Mouse (Mus musculus): ENCODE data around the gene Limd1. TPM values are rescaled to one million over a fixed set of nuclear protein-coding genes. Genes with fewer than 3 reads are reported as not detected.
"Not testable (repeated sequence)": the region's sequence is repeated elsewhere in the genome, so short reads cannot be mapped to it uniquely, and the experiment has no call there.

Gene Limd1
- total RNA-seq (2021): 1 to 10 TPM; 5.7 to 7.6 TPM
- long read RNA-seq, experiment 1, full-length matches to known transcripts: 3 of 14 reads
- long read RNA-seq, experiment 1, partial matches to known transcripts: 0 of 14 reads
- long read RNA-seq, experiment 1, other reads (novel, unspliced or antisense): 11 of 14 reads
- long read RNA-seq, experiment 2, full-length matches to known transcripts: 7 of 27 reads
- long read RNA-seq, experiment 2, partial matches to known transcripts: 0 of 27 reads
- long read RNA-seq, experiment 2, other reads (novel, unspliced or antisense): 20 of 27 reads

DNA sequence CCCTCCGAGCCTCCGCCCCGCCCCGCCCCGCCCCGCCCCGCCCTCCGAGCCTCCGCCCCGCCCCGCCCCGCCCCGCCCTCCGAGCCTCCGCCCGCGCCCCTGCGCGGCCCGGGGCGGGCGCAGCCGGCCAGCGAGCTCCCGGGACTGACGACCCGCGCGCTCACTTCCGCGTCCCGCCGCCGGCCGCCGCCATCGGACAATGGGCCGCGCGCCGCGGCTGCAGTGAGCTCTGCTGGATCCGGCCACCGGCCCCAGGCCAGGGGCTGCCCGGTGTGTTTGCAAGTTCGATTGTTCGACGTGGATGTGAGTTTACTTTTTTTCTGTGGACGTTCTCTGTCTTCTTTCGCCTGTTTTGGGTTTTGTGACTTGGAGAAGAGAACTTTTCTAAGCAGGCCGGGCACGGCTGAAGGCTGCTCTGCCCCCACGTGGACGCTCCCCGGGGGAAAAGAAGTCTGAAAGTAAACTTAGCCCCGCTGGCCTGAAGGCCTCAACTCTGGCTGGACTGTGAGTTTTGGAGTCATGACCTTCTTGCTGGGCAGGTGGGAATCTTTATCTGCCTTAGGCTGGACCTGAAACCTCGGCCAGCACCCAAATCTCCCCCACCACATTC, at the start of gene Limd1:
TSS of gene Limd1 (plus strand) at position 121 of the 610 bp plus-strand sequence.
- Histone ChIP-seq H3K4me3 (peak within 1 kb of the TSS; percentile 65), H3K27ac (peak within 1 kb of the TSS; percentile 81)
- peak; percentile 13 to 26 for DNase-seq (ENCODE audit: low spot score in 2 of 2)
- peak; percentile 38 for TF ChIP-seq CTCF (conservative IDR thresholded peaks at IDR 0.05)

GRCm38 (mm10) chr9:123429863-123430262, 48.6 kb upstream of the Limd1 start:
- DNase-seq (ENCODE audit: low spot score in 2 of 2): no peak
- H3K4me3 ChIP-seq: no peak overlapping the region
- no peak for TF ChIP-seq CTCF (conservative IDR thresholded peaks at IDR 0.05)

DNA sequence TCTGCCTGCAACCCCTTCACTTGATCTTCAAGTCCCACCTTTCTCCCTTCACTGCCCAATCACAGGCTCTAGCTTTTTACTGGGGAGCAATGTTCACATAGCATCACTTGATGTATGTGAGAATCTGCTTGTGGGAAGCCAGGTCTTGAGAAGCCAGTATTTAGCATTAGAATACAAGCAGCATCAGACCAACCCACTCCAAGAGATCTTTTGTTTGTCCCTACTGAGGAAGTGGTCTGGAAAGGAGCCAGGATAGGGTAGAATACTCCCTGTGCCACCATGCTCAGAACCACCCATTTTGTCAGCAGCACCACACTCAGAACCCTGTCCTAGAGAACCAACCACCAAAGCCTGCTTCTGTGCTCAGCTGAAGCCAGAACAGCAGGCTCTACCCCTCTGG, 47.5 kb upstream of the Limd1 start:
- Histone ChIP-seq H3K27ac (no peak overlapping the region), H3K4me3 (no peak overlapping the region)
- no peak for DNase-seq (ENCODE audit: low spot score in 2 of 2)
- no peak for TF ChIP-seq CTCF (conservative IDR thresholded peaks at IDR 0.05)

More at GRCm38 (mm10) chr9:123429863-123430262, 48.6 kb upstream of the Limd1 start:
- no peak overlapping the region for H3K27ac ChIP-seq

GRCm38 (mm10) chr9:123438223-123438622, 40.3 kb upstream of the Limd1 start:
- DNase-seq (ENCODE audit: low spot score in 2 of 2): peak in 1 of 2 experiments; percentile 13
- H3K4me3 ChIP-seq: no peak overlapping the region
- TF ChIP-seq CTCF (conservative IDR thresholded peaks at IDR 0.05): no peak
- no peak overlapping the region for H3K27ac ChIP-seq

GRCm38 (mm10) chr9:123440230-123441058, 38.1 kb upstream of the Limd1 start:
- Histone ChIP-seq H3K27ac (no peak overlapping the region), H3K4me3 (no peak overlapping the region)
- peak; percentile 77 for TF ChIP-seq CTCF (conservative IDR thresholded peaks at IDR 0.05)
- DNase-seq (ENCODE audit: low spot score in 2 of 2): no peak

DNA sequence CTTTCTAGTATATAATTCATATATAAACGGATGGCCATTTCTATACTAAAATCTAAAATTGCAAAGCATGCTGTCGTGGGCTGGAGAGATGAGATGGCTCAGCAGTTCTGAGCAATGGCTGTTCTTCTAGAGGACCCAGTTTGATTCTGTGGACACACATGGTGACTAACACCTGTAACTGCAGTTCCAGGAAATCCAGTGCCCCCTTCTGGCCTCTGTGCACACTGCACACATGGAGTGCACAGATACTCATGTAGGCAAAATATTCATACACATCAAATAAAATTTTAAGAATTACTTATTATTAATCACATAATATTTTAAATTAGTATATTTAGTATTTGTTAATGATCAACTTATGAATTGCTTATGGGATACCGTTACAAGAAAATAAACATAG, 31.4 kb upstream of the Limd1 start:
- not testable (repeated sequence) for H3K4me3 ChIP-seq; H3K27ac ChIP-seq; DNase-seq (ENCODE audit: low spot score in 2 of 2)
- TF ChIP-seq CTCF (conservative IDR thresholded peaks at IDR 0.05): peak; percentile 47

DNA sequence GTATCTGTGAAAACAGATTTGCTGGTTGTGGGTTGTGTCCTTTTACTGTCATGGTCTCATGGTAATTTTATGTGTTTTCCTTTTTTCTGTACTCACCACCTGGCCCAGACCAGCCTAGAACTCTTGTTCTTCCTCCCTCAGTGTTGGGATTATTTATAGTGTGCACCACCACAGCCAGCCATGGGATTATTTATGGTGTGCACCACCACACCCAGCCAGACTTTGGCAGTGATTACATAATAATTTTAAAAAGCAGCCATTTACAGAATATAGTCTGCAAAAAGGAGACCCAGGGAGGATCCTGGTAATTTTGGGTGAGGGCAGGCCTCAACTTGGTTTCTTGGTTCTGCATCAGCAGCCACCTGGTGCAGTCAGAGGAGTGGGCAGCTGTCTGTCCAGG, 29.9 kb upstream of the Limd1 start:
- 0 out of 2 replicates have a peak overlapping the region, but pooled peaks have one; percentile 5 for H3K27ac ChIP-seq
- TF ChIP-seq CTCF (conservative IDR thresholded peaks at IDR 0.05): no peak
- no peak overlapping the region for H3K4me3 ChIP-seq
- no peak for DNase-seq (ENCODE audit: low spot score in 2 of 2)

DNA sequence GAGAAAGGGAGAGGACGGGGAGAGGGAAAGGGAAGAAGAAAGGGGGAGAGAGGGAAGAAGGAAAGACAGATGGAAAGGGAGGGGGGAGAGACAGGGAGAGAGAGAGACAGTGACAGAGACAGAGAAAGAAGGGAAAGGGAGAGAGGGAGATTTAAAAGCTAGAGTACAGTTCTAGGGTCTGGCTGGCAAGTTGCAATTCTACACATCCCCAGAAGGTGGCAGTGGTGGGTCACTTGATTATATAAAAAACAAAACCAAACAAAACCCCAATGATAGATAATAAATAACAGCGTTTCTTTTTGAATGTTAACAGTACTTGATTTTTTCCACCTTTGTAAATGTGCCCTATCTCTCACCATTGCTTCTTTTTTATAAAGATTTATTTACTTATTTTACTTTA, 28.3 kb upstream of the Limd1 start:
- H3K4me3 ChIP-seq: no peak overlapping the region
- H3K27ac ChIP-seq: no peak overlapping the region
- peak; percentile 34 to 83 for DNase-seq (ENCODE audit: low spot score in 2 of 2)
- peak; percentile 97 for TF ChIP-seq CTCF (conservative IDR thresholded peaks at IDR 0.05)

DNA sequence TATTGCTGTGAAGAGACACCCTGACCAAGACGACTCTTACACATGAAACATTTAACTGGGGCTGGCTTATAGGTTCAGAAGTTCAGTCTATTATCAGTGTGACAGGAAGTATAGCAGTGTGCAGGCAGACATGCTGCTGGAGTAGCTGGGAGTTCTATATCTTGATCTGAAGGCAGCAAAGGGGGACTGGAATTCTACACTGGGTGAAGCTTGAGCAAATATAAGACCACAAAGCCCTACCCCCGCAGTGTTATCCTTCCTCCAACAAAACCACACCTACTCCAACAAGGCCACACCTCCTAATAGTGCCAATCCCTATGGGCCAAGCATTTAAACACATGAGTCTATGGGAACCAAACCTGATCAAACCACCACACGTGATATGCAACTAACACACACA, 26.7 kb upstream of the Limd1 start:
- no peak for TF ChIP-seq CTCF (conservative IDR thresholded peaks at IDR 0.05)
- Histone ChIP-seq H3K27ac (no peak overlapping the region), H3K4me3 (no peak overlapping the region)
- DNase-seq (ENCODE audit: low spot score in 2 of 2): no peak

DNA sequence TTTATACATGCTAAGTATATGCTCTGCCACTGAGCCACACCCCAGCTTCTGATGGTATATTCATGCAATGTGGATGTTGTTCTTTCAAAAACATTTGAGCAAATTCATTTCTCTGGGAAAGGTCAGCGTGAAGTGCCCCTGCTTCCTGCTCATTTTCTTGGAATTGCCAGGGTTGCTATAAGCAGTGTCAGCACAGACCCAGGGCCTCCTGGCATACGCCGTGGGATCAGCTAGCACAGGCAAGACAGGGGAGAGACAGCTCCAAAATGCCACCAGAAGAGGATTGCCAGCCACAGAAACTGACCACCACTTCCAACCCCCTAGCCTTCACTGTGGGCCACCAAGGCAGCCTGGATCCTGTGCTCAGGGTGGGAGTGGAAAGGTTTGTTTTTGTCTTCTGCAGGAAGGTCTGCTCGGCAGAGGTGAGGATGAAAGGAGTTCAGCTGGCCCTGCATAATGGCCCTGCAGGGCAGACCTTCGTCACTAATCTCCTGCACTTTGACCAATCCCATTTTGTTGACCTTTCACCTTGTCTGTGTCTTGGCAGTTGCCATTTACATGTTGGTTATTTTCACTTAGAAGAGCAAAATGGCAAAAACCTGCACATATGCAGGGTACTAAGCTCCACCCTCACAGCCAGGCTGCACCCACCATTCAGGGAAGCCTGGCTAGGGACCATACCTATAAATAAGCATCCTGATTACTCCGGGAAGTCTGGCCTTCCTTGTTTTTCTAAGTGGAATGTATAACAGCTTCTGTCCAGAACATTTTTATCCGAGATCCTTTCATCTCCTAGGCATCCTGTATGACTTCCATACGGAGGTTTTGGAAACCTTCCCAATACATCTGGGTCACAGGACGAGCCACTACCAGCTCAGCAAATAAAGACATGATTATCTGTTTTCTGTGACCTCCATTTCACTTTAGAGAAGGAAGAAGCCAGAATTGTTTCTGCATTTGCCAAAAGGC, 21.6 kb upstream of the Limd1 start:
- DNase-seq (ENCODE audit: low spot score in 2 of 2): no peak
- no peak for TF ChIP-seq CTCF (conservative IDR thresholded peaks at IDR 0.05)
- no peak overlapping the region for H3K4me3 ChIP-seq
- no peak overlapping the region; the same call in 1 of the 2 replicates for H3K27ac ChIP-seq

GRCm38 (mm10) chr9:123457603-123458002, 20.9 kb upstream of the Limd1 start:
- H3K27ac ChIP-seq: no peak overlapping the region; the same call in 1 of the 2 replicates

GRCm38 (mm10) chr9:123467141-123467620, 11.3 kb upstream of the Limd1 start:
- no peak for TF ChIP-seq CTCF (conservative IDR thresholded peaks at IDR 0.05)
- no peak overlapping the region for H3K4me3 ChIP-seq
- H3K27ac ChIP-seq: peak overlapping the region; percentile 54; the same call in 1 of the 2 replicates
- peak in 1 of 2 experiments; percentile 40 for DNase-seq (ENCODE audit: low spot score in 2 of 2)

More at GRCm38 (mm10) chr9:123457603-123458002, 20.9 kb upstream of the Limd1 start:
- DNase-seq (ENCODE audit: low spot score in 2 of 2): no peak
- H3K4me3 ChIP-seq: no peak overlapping the region
- peak; percentile 63 for TF ChIP-seq CTCF (conservative IDR thresholded peaks at IDR 0.05)

Measured in layer of hippocampus, adult 2 months (tissue).